Mouse (Mus musculus): ENCODE measurements at regions not wholly inside any gene's neighbourhood (a gene's known extent, or its start where the extent isn't known, plus 50 kb on each side); places are given as distances from the start of the nearest gene placed in this dataset.

- Histone ChIP-seq H3K9ac (replicated peaks) (no peak overlapping the region), H3K4me2 (replicated peaks) (no peak overlapping the region), H3K36me3 (no peaks in the 10 kb centered on the region), H3K4me3 (no peak overlapping the region), H3K27ac (replicated peaks) (no peak overlapping the region), H3K27me3 (no peaks in the 10 kb centered on the region), H3K9me3 (no peaks in the 10 kb centered on the region), H3K4me1 (no peaks in the 10 kb centered on the region)
- 91% methylated on average over 19 of the region's 19 CpGs for WGBS
- ATAC-seq (replicated peaks) = no peak
Observed at GRCm38 (mm10) chr6:143499259-143500043, 332.4 kb downstream of the Etnk1 start.

GRCm38 (mm10) chr6:143502803-143503202 is 335.8 kb downstream of the Etnk1 start:
- H3K27me3 ChIP-seq = no peaks in the 10 kb centered on the region
- H3K9ac ChIP-seq (replicated peaks) = no peak overlapping the region
- no peaks in the 10 kb centered on the region for H3K9me3 ChIP-seq
- WGBS = 72% methylated on average over 8 of the region's 8 CpGs
- ATAC-seq (replicated peaks) = no peak
- H3K4me3 ChIP-seq = no peak overlapping the region
- no peak overlapping the region for H3K27ac ChIP-seq (replicated peaks)
- no peaks in the 10 kb centered on the region for H3K4me1 ChIP-seq
- no peaks in the 10 kb centered on the region for H3K36me3 ChIP-seq
- H3K4me2 ChIP-seq (replicated peaks) = no peak overlapping the region

- no peak for ATAC-seq (replicated peaks)
- Histone ChIP-seq H3K4me1 (no peaks in the 10 kb centered on the region), H3K27me3 (no peaks in the 10 kb centered on the region), H3K27ac (replicated peaks) (no peak overlapping the region), H3K36me3 (no peaks in the 10 kb centered on the region), H3K9ac (replicated peaks) (no peak overlapping the region), H3K4me3 (no peak overlapping the region), H3K9me3 (no peaks in the 10 kb centered on the region), H3K4me2 (replicated peaks) (no peak overlapping the region)
- WGBS = 92% methylated on average over 4 of the region's 4 CpGs
Observed at GRCm38 (mm10) chr6:143503953-143504352, 336.9 kb downstream of the Etnk1 start.

GRCm38 (mm10) chr6:143513459-143513858 is 346.4 kb downstream of the Etnk1 start:
- no peaks in the 10 kb centered on the region for H3K4me1 ChIP-seq
- no peaks in the 10 kb centered on the region for H3K9me3 ChIP-seq
- H3K27me3 ChIP-seq = no peaks in the 10 kb centered on the region
- no peak overlapping the region for H3K9ac ChIP-seq (replicated peaks)
- no peak for ATAC-seq (replicated peaks)
- H3K4me2 ChIP-seq (replicated peaks) = no peak overlapping the region
- H3K36me3 ChIP-seq = no peaks in the 10 kb centered on the region
- H3K27ac ChIP-seq (replicated peaks) = no peak overlapping the region
- no peak overlapping the region for H3K4me3 ChIP-seq
- WGBS = 97% methylated on average over 5 of the region's 5 CpGs

- no peak overlapping the region for H3K4me2 ChIP-seq (replicated peaks)
- H3K9me3 ChIP-seq = no peaks in the 10 kb centered on the region
- H3K9ac ChIP-seq (replicated peaks) = no peak overlapping the region
- no peaks in the 10 kb centered on the region for H3K4me1 ChIP-seq
- H3K4me3 ChIP-seq = no peak overlapping the region
- no peaks in the 10 kb centered on the region for H3K27me3 ChIP-seq
- 89% methylated on average over 12 of the region's 12 CpGs for WGBS
- no peak overlapping the region for H3K27ac ChIP-seq (replicated peaks)
- no peak for ATAC-seq (replicated peaks)
- H3K36me3 ChIP-seq = no peaks in the 10 kb centered on the region
Observed at GRCm38 (mm10) chr6:143515137-143515536, 348.1 kb downstream of the Etnk1 start.

GRCm38 (mm10) chr6:143516746-143517145 is 349.7 kb downstream of the Etnk1 start:
- Histone ChIP-seq H3K4me1 (no peaks in the 10 kb centered on the region), H3K36me3 (no peaks in the 10 kb centered on the region), H3K4me3 (no peak overlapping the region), H3K4me2 (replicated peaks) (no peak overlapping the region), H3K9me3 (no peaks in the 10 kb centered on the region), H3K27me3 (no peaks in the 10 kb centered on the region), H3K9ac (replicated peaks) (no peak overlapping the region), H3K27ac (replicated peaks) (no peak overlapping the region)
- 91% methylated on average over 1 of the region's 1 CpGs for WGBS
- ATAC-seq (replicated peaks) = no peak

- 92% methylated on average over 8 of the region's 8 CpGs for WGBS
- Histone ChIP-seq H3K4me1 (no peaks in the 10 kb centered on the region), H3K4me2 (replicated peaks) (no peak overlapping the region), H3K9me3 (no peaks in the 10 kb centered on the region), H3K27ac (replicated peaks) (no peak overlapping the region), H3K9ac (replicated peaks) (no peak overlapping the region), H3K27me3 (no peaks in the 10 kb centered on the region), H3K4me3 (no peak overlapping the region), H3K36me3 (no peaks in the 10 kb centered on the region)
- no peak for ATAC-seq (replicated peaks)
Observed at GRCm38 (mm10) chr6:143518476-143518875, 351.5 kb downstream of the Etnk1 start.

GRCm38 (mm10) chr6:143519668-143520067 is 352.6 kb downstream of the Etnk1 start:
- Histone ChIP-seq H3K36me3 (no peaks in the 10 kb centered on the region), H3K4me2 (replicated peaks) (no peak overlapping the region), H3K9ac (replicated peaks) (no peak overlapping the region), H3K4me1 (no peaks in the 10 kb centered on the region), H3K27me3 (no peaks in the 10 kb centered on the region), H3K27ac (replicated peaks) (no peak overlapping the region), H3K4me3 (no peak overlapping the region), H3K9me3 (no peaks in the 10 kb centered on the region)
- WGBS = 75% methylated on average over 5 of the region's 5 CpGs
- ATAC-seq (replicated peaks) = no peak

GRCm38 (mm10) chr6:143525092-143525491 is 358.1 kb downstream of the Etnk1 start:
- Histone ChIP-seq H3K36me3 (no peaks in the 10 kb centered on the region), H3K9me3 (no peaks in the 10 kb centered on the region; the same call in 1 of the 2 replicates), H3K9ac (replicated peaks) (no peak overlapping the region), H3K27ac (replicated peaks) (no peak overlapping the region), H3K27me3 (no peaks in the 10 kb centered on the region), H3K4me1 (no peaks in the 10 kb centered on the region), H3K4me3 (no peak overlapping the region), H3K4me2 (replicated peaks) (no peak overlapping the region)
- no peak for ATAC-seq (replicated peaks)
- 94% methylated on average over 4 of the region's 4 CpGs for WGBS

- no peaks in the 10 kb centered on the region; the same call in 1 of the 2 replicates for H3K9me3 ChIP-seq
- no peak for ATAC-seq (replicated peaks)
- 0 out of 2 replicates have a peak, but pooled peaks cover 4% of the 10 kb centered on the region for H3K27me3 ChIP-seq
- H3K4me1 ChIP-seq = peaks cover 11% of the 10 kb centered on the region
- no peaks in the 10 kb centered on the region for H3K36me3 ChIP-seq
- H3K9ac ChIP-seq (replicated peaks) = no peak overlapping the region
- WGBS = 89% methylated on average over 7 of the region's 7 CpGs
- H3K4me2 ChIP-seq (replicated peaks) = no peak overlapping the region
- H3K27ac ChIP-seq (replicated peaks) = no peak overlapping the region
- no peak overlapping the region for H3K4me3 ChIP-seq
Observed at GRCm38 (mm10) chr6:143528898-143529297, 361.9 kb downstream of the Etnk1 start.

- H3K4me2 ChIP-seq (replicated peaks) = no peak overlapping the region
- no peak overlapping the region for H3K4me3 ChIP-seq
- no peak for ATAC-seq (replicated peaks)
- no peak overlapping the region for H3K27ac ChIP-seq (replicated peaks)
- peaks cover 11% of the 10 kb centered on the region for H3K4me1 ChIP-seq
- no peaks in the 10 kb centered on the region; the same call in 1 of the 2 replicates for H3K9me3 ChIP-seq
- no peaks in the 10 kb centered on the region for H3K36me3 ChIP-seq
- no peak overlapping the region for H3K9ac ChIP-seq (replicated peaks)
- 0 out of 2 replicates have a peak, but pooled peaks cover 4% of the 10 kb centered on the region for H3K27me3 ChIP-seq
- WGBS = 43% methylated on average over 13 of the region's 13 CpGs
Observed at GRCm38 (mm10) chr6:143530372-143531224, 363.6 kb downstream of the Etnk1 start.

- 18% methylated on average over 6 of the region's 6 CpGs for WGBS
Observed at GRCm38 (mm10) chr6:143531477-143531876, 364.5 kb downstream of the Etnk1 start.

More at GRCm38 (mm10) chr6:143531477-143531876, 364.5 kb downstream of the Etnk1 start:
- Histone ChIP-seq H3K9ac (replicated peaks) (no peak overlapping the region), H3K4me3 (no peak overlapping the region), H3K27me3 (0 out of 2 replicates have a peak, but pooled peaks cover 4% of the 10 kb centered on the region), H3K4me1 (peaks cover 11% of the 10 kb centered on the region), H3K27ac (replicated peaks) (no peak overlapping the region), H3K36me3 (no peaks in the 10 kb centered on the region), H3K4me2 (replicated peaks) (no peak overlapping the region), H3K9me3 (no peaks in the 10 kb centered on the region; the same call in 1 of the 2 replicates)
- no peak for ATAC-seq (replicated peaks)
